17 mouse cellular contexts compared by ENCODE assay signal in genomic region chr4:46033197-46033596, GRCm38 (mm10). TPM values are rescaled to one million over a fixed set of nuclear protein-coding genes. Genes with fewer than 3 reads are reported as not detected.
DNase-seq lines count a peak whose midpoint lies in the region; ATAC-seq and TF ChIP-seq lines count a peak whose summit lies in the region.
"Had no signal": no experiment of that assay in that cellular context is flagged by ENCODE, and none has a peak within 500 bp of the region (broad histone marks: within the 10 kb centered on the region; RNA-seq: fewer than 3 reads in every experiment).

No protein-coding gene starts in this region.

- peak overlapping the region; percentile 57 for H3K4me2 ChIP-seq in heart, embryonic 16.5 days (ENCODE audit: low read depth, low read length)
- no peak overlapping the region for H3K4me2 ChIP-seq in liver, embryonic 16.5 days (ENCODE audit: low read depth, low read length)
- H3K4me2 ChIP-seq: limb, embryonic 13.5 days; midbrain, embryonic 11.5 days had no signal

- peak; percentile 93 for ATAC-seq in heart, embryonic 16.5 days (replicated peaks; ENCODE audit: extremely low read depth, insufficient read depth, low FRiP score)
- ATAC-seq in liver, embryonic 16.5 days (ENCODE audit: low read depth): 0 out of 2 replicates have a peak, but pooled peaks have one; percentile 32
- ATAC-seq: inflammation-experienced regulatory T-cells, adult 6 months had no signal

- intact Hi-C loops in gastrocnemius, postnatal 14 days (cut with DNase I; ENCODE audit: low total_unique reads): loop anchor here (10.0 kb wide), 1 partner anchor 92 kb away; no protein-coding TSS in a partner anchor

- WGBS in heart, embryonic 16.5 days: 38% methylated on average over 2 of the region's 2 CpGs
- 64% methylated on average over 2 of the region's 2 CpGs for WGBS in liver, embryonic 16.5 days (ENCODE audit: insufficient replicate concordance)

- peaks cover 24% of the 10 kb centered on the region for H3K4me1 ChIP-seq in heart, embryonic 16.5 days (ENCODE audit: control insufficient read depth, insufficient read depth, low read length)
- H3K4me1 ChIP-seq in liver, embryonic 16.5 days (ENCODE audit: control insufficient read depth, low read depth, low read length): peaks cover 16% of the 10 kb centered on the region
- H3K4me1 ChIP-seq: limb, embryonic 13.5 days had no signal

- H3K27ac ChIP-seq in layer of hippocampus, adult 2 months: no peak overlapping the region
- H3K27ac ChIP-seq in heart, embryonic 16.5 days (ENCODE audit: low read length): peak overlapping the region; percentile 88
- H3K27ac ChIP-seq in liver, embryonic 16.5 days (ENCODE audit: low read length): no peak overlapping the region
- H3K27ac ChIP-seq: forebrain, embryonic 10.5 days; left cerebral cortex, adult 2 months; limb, embryonic 13.5 days had no signal

- peak overlapping the region; percentile 59; the same call in 1 of the 2 replicates for H3K9ac ChIP-seq in heart, embryonic 16.5 days (ENCODE audit: low read length)
- H3K9ac ChIP-seq in liver, embryonic 16.5 days (ENCODE audit: low read depth, low read length): no peak overlapping the region
- H3K9ac ChIP-seq: limb, embryonic 13.5 days had no signal

- H3K36me3 ChIP-seq in heart, embryonic 16.5 days (ENCODE audit: control insufficient read depth, insufficient read depth): no peaks in the 10 kb centered on the region
- H3K36me3 ChIP-seq in liver, embryonic 16.5 days (ENCODE audit: control insufficient read depth, insufficient read depth): no peaks in the 10 kb centered on the region
- H3K36me3 ChIP-seq: forebrain, embryonic 10.5 days; G1E; limb, embryonic 13.5 days had no signal

- TF ChIP-seq CTCF in layer of hippocampus, adult 2 months (conservative IDR thresholded peaks at IDR 0.05): 0 out of 2 replicates have a peak, but pooled peaks have one; percentile 5

- no peak for DNase-seq in layer of hippocampus, adult 2 months (ENCODE audit: low spot score in 2 of 2)
- DNase-seq in layer of hippocampus, adult 8-10 months (ENCODE audit: low spot score in 2 of 2): no peak
- DNase-seq in lung, postnatal 36 days: peak; percentile 89
- DNase-seq in layer of hippocampus, adult 11-12 months (ENCODE audit: low spot score): no peak
- no peak for DNase-seq in layer of hippocampus, postnatal 10 days (ENCODE audit: low spot score in 2 of 2)
- no peak for DNase-seq in gastrocnemius, postnatal 14 days
- DNase-seq: adrenal gland, postnatal 10 days; cerebellum, postnatal 14 days; kidney, postnatal 25 days had no signal

- H3K4me3 ChIP-seq in layer of hippocampus, adult 2 months: no peak overlapping the region
- no peak overlapping the region; the same call in 1 of the 2 replicates for H3K4me3 ChIP-seq in heart, embryonic 16.5 days (ENCODE audit: low read length)
- H3K4me3 ChIP-seq in liver, embryonic 16.5 days (ENCODE audit: low read depth, low read length): no peak overlapping the region
- H3K4me3 ChIP-seq: forebrain, embryonic 10.5 days; left cerebral cortex, adult 2 months; limb, embryonic 13.5 days had no signal

- no peaks in the 10 kb centered on the region for H3K9me3 ChIP-seq in heart, embryonic 16.5 days (replicated peaks; ENCODE audit: control insufficient read depth, low read length)
- H3K9me3 ChIP-seq in liver, embryonic 16.5 days (replicated peaks; ENCODE audit: control insufficient read depth, low read length): no peaks in the 10 kb centered on the region
- H3K9me3 ChIP-seq: forebrain, embryonic 10.5 days; limb, embryonic 13.5 days had no signal

- H3K27me3 ChIP-seq in heart, embryonic 16.5 days (ENCODE audit: control insufficient read depth, insufficient read depth, low read length): peaks cover 5% of the 10 kb centered on the region; the same call in 1 of the 2 replicates
- H3K27me3 ChIP-seq in liver, embryonic 16.5 days (ENCODE audit: control insufficient read depth, insufficient read depth, low read depth, low read length): peaks cover 5% of the 10 kb centered on the region; the same call in 1 of the 2 replicates

RNA-seq across cellular contexts. Expression of gene Tmod1, which starts 5.5 kb away (rescaled TPM):
- total RNA-seq in layer of hippocampus, adult 2 months (2021): 10 to 100 TPM; 21.5 to 25.9 TPM
- total RNA-seq in layer of hippocampus, adult 8-10 months (2022): 10 to 100 TPM; 22.4 to 30.0 (median 28.9) TPM
- polyA plus RNA-seq in heart, embryonic 16.5 days (2015; fragmentation: Nextera tagmentation; extraction: Ambion mirVana): 202 and 217 TPM in 2 replicates
- polyA plus RNA-seq in liver, embryonic 16.5 days (2015; fragmentation: Nextera tagmentation; extraction: Ambion mirVana): 50.0 and 52.5 TPM in 2 replicates
- 1 to 10 TPM; 7.7 to 8.3 TPM for total RNA-seq in layer of hippocampus, postnatal 10 days (2021)
- 100 to 1,000 TPM; 228 TPM for total RNA-seq in gastrocnemius, postnatal 14 days (2021)

Comparison
In these comparisons a context has a peak if more than half of its experiments do, and no peak if none do; other contexts are left out.
1. RNA of gene Tmod1, which starts 5.5 kb away (total RNA-seq): 228 TPM in gastrocnemius, postnatal 14 days; 22.4 to 30.0 TPM in layer of hippocampus, adult 8-10 months, 21.5 to 25.9 TPM in layer of hippocampus, adult 2 months and 7.7 to 8.3 TPM in layer of hippocampus, postnatal 10 days; every median in the first group is over 4 times any median in the second.